Mouse (Mus musculus): Measurements from ENCODE around the gene Mapkapk2.
"Not testable (repeated sequence)": the region's sequence is repeated elsewhere in the genome, so short reads cannot be mapped to it uniquely, and the experiment has no call there.

The Mapkapk2 gene

DNA sequence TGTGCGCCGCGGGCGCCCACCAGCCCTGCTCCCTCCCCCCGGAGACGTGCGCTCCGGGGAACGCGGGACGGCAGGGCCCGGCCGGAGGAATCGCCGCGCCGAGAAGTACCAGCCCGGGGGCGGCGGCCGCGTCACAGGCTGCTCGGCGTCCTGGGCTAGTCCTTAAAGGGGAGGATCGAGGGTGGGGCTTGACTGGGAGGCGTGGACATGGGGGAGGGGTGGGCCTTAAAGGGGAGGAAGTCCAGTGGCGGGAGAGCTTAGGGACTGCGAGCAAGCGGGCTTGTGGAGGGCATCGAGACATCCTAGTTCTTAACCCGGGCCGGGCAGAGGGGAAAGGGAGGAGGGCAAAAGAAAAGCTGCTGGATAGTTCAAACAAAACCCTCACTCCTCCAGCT, at the start of gene Mapkapk2:
Gene Mapkapk2, minus strand, starts transcription at position 127 of the 395 bp plus-strand sequence.
- DNase-seq (ENCODE audit: low read depth, low spot score), result peak; percentile 89

DNA sequence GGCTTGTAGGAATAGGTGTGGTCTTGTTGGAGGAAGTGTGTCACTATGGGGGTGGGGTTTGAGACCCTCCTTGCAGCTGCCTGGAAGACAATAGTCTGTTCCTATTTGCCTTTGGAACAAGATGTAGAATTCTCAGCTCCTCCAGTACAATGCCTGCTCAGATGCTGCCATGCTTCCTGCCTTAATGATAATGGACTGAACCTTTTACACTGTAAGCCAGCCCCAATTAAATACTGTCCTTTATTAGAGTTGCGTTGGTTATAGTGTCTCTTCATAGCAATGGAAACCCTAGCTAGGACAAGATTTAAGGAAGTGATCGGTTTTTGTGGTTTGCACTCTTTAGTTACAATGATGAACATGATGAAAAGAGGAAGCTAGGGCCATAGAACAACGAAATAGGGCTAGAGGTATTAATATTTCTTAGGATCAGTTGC, 48.6 kb upstream of the Mapkapk2 start:
- no peak for DNase-seq (ENCODE audit: low read depth, low spot score)

DNA sequence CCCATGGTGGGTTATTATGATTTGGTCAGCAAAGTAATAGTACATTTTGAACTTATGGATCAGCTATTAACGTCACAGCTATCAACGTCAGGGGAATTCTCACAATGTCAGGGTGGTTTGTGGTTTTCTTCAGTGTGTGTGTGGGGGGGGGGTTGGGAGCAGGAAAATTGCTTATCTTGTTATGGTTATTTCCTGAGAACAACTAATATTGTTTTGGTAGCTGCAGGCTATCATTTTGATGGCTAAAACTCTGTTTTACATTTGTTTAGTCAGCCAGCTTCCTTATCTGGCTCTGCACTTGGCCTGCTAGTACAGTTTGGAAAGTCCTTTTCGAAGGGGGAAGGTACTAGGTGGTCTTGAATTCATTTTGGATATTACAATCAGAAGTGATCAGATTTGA, 47.6 kb upstream of the Mapkapk2 start:
- not testable (repeated sequence) for DNase-seq (ENCODE audit: low read depth, low spot score)

DNA sequence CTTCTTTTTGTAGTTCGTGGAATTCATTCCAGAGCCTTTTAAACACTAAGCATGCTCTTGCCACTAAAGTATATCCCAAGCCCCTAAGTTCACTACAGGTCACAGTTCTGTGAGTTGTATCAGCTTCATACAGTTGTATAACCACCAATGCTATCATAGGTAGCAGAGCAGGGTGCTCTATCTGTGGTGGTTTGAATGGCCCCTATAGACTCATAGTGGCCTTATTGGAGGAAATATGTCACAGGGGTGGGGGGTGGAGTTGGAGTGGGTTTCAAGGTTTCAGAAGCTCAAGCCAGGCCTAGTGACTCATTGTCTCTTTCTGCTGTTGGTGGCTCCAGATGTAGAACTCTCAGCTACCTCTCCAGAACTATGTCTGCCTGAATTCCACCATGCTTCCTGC, 44.8 kb upstream of the Mapkapk2 start:
- no peak for DNase-seq (ENCODE audit: low read depth, low spot score)

DNA sequence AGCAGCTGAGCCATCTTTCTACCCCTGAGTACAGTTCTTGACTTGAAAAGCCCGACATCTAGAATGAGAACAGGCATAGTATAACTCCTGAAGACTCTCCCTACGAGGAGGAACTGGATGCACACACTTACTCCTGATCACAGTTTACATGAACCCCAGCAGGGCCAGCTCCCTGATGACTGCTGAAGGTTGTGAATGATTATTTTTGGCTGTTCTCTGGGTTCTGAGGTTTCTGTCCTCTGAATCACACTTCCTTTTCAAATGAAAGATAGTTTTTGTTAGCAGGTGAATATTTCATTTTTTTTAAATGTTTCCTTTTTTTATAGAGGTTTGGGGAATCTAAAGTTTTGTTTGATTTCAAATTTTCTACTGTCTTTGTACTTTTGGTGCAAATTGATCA, 43.8 kb upstream of the Mapkapk2 start:
- DNase-seq (ENCODE audit: low read depth, low spot score), result no peak

DNA sequence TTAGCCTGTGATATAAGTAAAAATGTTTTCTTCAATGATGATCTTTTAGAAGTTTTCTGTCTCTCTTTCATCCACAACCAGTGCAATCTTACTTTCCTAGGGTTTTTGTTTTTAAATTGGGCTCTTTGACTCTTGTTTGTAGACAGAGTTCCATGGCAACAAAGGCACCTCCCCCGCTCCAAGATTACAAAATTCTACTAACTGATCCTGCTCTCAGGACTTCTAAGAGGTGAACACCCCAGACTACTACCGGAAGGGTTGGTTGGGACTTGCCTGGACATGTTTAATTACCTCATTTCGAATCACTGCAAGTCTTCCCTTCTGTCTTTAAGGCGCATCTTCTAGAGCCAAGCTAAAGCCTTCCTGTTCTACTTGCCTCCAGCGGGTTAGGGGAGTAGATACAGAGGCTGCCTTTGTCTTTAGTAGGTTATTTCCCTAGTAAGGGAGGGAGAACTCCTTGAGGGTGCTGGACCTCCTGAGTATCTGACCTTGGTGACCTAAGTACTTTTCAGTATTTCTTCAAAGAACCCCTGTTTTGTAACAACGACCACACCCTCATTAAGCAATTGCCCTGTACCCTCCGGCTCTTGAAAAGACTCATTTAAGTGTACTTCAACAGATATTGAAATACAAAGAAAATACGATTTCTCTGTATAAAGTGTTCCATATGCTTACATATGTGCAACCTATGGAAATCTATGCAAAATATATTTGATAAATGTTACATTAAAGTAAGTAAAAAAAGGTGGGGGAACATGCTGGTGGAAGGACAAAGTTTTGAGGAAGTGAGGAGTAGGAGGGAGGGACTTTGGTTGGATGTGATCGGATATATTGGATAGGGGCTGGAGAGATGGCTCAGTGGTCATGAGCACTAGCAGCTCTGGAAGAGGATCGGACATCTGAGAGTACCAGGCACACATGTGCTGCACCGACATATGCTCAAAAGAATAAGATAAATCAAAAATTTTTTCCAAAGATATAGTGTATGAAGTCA, 41.8 kb upstream of the Mapkapk2 start:
- DNase-seq (ENCODE audit: low read depth, low spot score), result no peak

DNA sequence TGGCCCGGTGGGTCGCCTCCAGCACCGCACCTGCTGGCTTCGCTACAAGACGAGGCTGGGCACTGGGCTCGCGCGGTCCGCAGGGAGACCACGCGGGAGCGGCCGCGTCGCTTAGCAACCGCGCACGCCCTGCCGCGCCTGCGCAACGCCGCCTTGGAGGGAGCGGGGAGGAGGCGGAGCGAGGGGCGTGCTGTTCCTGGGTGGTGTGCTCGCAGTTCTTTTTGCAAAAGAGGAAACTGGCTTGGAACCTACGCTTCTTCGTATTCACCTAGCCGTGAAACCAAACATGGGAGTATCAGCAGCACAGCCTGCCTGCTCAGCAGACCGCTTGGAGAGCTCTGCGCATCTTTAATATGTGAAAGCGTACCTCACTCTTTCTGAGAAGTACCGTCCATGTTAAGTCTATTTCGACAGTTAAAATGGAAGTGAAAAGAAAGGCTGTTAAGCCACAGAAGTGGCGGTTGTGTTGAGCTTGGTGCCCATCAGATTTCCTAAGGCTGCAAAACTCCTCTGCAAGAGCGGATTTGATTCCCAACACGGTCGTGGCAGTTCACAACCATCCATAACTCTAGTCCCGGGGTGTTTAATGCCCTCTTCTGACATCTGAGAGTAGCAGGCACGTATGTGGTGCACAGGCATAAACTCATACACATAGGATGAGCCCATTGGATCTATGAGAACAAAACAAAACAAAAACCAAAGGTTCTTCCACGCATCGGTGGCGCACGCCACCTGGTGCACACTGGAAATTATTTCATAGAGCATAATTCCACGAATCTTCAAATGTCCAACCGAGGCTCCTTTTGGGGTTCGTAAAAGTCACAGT, 40.8 kb upstream of the Mapkapk2 start, which contains the start of gene Dyrk3:
Gene Dyrk3, minus strand, starts transcription at position 150 of the 826 bp plus-strand sequence.
- peak; percentile 81 for DNase-seq (ENCODE audit: low read depth, low spot score)

DNA sequence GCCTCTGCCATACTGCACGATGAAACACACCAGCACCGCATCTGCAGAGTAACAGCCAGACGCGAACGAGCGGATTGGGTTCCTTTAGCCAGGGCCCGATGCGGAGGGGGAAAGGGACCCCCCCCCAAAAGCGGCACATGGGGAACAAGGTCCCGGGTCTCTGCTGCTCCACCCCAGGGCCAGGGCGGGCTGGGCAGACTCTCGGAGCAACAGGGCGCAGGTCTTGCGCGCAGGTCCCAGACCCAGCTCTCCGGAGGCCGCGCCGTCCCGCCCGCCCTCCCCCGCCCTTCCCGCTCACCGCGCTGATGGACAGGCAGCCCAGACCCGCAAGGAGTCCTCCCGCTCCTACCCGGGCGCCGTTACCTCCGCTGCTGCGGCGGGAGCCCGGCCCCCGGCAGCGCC, 40.1 kb upstream of the Mapkapk2 start:
- DNase-seq (ENCODE audit: low read depth, low spot score), result no peak

DNA sequence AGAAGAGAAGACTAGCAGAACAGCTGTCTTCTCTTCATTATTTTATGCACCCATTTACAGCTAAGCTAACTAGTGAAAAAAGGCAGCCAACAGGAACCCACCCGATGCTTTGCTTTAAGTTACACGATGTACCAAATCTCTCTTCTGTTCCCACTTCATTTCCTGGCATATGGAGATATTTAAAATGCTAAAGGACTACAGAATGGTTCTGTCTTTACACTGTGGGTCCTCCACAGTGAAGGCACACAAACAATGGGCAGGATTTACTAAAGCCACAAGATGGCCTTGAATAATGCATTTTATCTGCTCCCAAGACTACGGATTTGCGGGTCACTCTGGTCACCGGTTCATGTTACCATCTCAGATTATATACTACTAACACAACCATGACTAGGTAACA, 39.5 kb upstream of the Mapkapk2 start:
- no peak for DNase-seq (ENCODE audit: low read depth, low spot score)

DNA sequence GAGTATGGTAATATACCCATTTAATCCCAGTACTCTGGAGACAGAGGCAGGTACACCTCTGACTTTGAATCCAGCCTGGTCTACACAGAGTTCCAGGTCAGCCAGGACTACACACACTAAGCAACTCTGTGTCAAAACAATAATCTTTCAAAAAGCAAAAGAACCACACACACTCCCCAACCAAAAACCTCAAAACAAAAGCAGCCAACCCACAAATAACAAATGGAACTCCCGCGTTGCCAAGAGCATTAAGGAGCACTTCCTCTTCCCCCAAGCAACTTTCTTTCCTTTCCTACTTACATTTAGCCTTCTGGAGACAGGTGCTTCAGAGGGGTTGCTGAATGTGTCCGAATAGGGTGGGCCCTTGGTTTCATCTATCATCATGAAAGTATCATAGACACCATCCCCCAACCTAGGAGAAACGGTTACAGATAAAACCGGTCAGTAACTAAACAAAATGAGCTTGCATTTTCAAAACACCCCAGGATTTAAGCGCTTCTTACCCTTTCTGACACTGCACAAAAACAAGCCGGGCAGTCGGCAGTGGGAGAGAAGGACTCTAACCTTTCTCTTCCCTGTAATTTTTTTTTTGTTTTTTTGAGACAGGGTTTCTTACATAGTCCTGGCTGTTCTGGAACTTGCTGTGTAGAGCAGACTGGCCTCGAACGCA, 38.5 kb upstream of the Mapkapk2 start:
- DNase-seq (ENCODE audit: low read depth, low spot score), result no peak

DNA sequence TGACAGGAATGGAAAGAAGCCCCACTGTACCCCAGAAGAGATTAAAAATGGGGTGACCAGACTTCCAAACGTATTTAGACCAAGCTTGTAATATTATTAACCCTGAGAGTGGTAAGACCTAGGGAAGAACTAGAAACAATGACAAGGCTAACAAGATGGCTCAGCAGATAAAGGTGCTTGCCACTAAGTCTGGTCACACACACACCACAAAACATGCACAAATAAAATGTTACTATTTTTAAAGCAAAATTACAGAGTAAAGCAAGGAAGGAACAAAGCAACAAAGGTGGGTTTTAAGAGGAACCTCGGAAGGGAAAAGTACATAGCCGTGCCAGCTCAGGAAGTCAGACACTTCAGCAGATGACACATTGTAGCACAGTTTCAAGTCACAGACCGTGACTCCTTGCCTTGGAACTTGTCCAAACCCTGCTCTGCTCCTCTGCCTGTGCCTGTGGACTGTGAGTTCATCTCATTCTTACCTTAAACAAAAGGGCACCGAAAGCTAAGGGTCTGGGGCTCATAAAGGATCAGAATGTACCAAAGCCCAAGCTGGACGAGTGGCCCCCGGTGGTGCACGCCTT, 37.4 kb upstream of the Mapkapk2 start:
- no peak for DNase-seq (ENCODE audit: low read depth, low spot score)

DNA sequence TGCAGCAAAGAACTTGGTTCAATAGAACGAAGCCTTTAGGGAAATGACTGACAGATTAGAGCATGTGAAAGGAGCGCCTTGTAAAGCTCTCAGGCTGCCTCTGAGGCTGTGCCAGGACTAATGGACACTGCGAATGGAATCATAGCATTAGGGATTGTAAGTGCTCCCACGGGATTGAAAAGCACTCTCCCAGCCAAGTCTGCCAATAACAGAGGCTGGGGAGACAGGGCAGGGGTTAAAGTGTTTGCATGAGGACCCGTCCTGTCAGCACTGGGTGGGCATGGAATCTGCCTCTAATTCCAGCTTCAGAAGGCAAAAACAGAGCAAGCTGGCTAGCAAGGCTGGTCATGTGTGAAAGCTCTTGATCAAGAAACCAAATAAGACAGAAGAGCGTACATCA, 36.6 kb upstream of the Mapkapk2 start:
- no peak for DNase-seq (ENCODE audit: low read depth, low spot score)

DNA sequence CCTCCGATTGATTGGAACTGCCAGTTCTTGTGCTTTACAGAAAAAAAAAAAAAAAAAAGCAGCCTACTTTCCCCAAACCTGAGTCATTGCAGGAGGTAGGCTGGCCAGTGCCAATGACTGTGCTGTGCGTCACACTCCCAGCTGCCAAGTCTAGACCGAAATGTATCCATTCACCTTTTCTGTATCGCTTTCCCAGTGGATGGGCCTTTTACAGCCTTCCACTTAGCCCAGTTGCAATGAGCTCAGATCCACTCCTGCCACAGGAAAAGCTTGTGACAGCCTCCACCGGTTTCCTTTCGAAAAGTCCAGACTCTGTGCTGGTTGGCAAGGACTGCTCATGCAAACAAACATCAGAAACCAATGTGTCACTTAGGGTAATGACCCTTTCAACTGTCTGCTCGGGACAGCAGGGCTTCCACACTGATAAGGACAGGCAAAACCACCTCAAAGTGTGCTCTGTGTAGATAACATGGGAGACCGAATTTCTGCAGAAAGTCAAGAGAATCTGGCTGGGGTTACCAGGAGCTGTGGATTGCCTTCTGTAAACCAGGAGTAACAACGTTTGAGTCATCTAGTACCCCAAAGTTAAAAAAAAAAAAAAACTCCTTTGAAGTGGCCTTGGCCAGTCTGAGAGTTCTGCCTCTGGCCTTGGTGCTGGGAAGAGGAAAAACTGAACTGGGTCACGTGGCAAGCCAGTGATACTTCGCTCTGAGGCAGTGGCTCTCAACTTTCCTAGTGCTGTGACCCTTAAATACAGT, 28.5 kb upstream of the Mapkapk2 start:
- DNase-seq (ENCODE audit: low read depth, low spot score), result peak; percentile 73

DNA sequence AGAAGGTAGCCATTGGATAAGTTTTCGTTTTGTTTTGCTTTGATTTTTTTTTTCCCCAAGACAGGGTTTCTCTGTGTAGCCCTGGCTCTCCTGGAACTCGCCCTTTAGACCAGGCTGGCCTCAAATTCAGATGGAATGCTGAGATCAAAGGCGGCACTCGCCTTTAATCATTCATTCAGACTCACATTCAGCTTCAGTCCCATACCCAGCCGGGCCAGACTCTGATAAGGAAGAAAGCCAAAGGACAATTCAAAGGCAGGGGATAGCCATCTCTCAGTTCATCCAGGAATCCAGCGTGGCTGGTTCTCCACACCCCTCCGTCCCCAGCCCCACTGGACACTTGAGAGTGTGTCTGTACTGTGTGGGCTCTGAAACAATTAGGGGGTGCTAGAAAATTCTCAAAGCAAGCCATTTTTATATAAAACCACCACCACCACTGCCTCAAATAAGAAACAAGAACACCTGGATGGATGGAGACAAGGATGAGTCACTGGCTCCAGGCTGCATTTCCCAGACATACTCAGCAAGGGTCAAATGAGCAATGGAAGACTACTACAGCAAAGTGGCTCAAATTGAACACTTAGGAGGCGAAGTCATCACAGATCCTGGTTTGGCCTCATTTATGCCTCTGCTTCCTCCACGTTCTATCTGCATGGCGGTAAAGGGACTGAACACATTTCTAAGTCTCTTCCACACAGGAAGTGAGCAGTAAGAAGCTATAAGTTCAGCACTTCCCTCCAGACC, 26.1 kb upstream of the Mapkapk2 start:
- no peak for DNase-seq (ENCODE audit: low read depth, low spot score)

DNA sequence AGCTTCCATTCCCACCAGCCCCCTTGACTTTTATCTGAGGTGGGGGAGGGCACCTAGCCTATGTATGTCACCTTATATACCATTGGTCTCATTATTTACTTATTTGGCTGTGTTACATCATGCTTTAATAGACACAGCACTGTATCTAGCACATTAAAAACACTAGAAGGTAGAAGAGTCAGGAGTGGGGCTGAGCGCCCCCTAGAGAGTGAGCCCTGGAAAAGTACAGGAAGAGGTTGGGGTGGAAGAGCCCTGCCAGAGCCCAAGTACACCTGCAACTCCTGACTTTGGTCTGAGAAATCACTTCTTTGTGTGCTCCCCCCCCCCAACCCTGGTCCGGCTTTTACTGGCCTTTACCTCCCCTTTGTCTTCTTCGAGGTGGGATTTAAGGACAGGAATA, 24.4 kb upstream of the Mapkapk2 start:
- DNase-seq (ENCODE audit: low read depth, low spot score), result no peak

DNA sequence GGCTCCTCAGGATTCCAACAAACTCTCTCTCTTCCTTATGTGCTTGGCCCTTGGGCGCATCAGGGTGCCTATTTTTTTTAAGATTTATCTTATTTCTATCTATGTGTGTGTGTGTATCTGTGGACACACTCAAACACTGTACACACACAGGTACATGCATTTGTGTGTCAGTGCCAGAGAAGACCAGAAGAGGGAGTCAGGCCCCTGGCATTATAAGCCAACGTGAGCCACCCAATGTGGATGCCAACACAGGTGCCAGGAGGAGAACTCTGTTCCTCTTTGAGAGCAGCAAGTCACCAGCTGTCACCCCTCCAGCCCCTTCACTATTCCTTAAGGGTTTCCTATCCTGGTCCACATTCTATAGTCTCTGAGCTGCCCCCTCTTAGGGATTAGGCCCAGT, 21.4 kb upstream of the Mapkapk2 start:
- no peak for DNase-seq (ENCODE audit: low read depth, low spot score)

DNA sequence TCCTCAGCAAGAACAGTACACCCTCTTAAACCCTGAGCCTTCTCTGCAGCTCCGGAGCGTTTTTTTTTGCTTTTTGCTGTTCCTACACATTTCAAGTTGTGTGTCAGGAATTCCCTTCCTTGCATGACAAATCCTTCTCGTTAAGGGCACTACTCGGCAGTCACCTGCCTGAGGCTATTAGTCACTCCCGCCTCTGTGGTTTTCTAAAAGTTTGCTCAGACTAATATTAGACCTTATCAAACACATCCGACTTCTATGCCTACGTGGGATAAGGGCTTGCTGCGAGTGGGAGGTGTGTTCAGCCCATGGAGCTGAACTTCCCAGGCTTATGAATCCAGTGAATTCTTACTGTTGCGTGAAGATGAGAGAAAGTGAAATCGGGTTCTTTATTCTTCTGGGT, 20.9 kb upstream of the Mapkapk2 start:
- DNase-seq (ENCODE audit: low read depth, low spot score), result no peak

DNA sequence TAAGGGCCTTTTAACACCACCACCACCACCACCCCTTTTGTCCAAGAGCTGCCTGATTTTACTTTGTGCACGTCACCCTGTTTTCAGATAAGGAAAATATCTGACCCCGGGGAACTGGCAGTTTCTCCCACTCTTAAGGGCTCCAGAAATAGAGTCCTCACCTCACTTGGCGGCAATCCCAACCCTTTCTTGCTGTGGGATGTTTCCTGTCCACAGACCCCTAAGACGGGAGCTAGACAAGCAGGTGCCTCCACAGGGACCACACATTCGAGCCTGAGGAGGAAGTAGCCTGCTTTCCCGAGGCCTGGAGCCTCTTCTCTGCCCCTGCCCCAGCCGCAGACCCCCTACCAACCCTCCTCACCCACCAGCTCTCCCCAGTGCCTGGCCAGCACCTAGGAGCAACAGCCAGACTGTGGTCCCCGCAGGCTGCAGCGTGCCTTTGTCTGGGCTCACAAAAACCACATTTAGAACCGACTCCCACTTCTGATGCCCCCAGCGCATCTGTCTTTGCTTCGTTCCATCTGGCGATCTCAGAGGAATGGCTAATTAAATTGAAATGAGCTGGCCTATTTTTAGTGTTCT, 18.9 kb upstream of the Mapkapk2 start:
- peak; percentile 81 for DNase-seq (ENCODE audit: low read depth, low spot score)

DNA sequence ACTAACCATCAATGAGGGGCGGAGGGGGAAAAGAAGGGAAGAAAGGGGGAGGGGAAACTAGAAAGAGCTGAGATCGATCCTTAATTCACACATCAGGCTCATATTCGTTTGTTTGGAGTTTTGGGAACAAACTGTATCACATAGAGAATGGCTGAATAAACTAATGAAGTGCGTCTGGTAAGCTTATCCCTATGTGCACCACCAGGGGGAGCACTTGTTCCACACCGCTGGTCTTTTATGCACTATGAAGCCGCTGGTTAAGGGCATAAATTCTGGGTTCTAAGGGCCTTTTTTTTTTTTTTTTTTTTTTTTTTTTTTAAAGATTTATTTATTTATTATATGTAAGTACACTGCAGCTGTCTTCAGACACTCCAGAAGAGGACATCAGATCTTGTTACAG, 18.3 kb upstream of the Mapkapk2 start:
- no peak for DNase-seq (ENCODE audit: low read depth, low spot score)

DNA sequence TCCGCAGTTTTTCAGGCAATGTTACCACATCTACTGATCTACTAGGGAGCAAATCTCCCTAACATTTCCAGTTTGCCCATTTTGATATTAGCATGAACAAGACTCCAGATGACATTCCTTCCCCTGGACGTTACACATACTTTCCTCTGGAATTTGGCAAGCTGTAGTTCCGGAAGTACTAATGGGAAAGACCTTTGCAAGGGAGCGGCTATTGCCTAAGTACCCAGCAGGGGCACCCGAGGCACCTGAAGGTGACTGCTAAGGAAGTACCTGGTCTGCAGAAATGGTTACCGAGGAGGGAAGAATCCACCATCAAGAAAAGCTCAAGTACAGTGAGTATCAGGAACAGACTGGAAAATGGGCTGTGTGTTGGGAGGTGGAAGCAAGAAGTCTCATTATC, 14.9 kb upstream of the Mapkapk2 start:
- no peak for DNase-seq (ENCODE audit: low read depth, low spot score)
